Mouse (Mus musculus) heart, embryonic 15.5 days (tissue): ENCODE results near the gene 9930104L06Rik. TPM values are rescaled to one million over a fixed set of nuclear protein-coding genes. Genes with fewer than 3 reads are reported as not detected.
A peak's percentile ranks its signal among the peaks of the same experiment; 100 is the strongest.

ENCODE experiments used
- ATAC-seq: fragments of 200-750 bp; cut with Nextera tagmentation; replicated peaks from 2 replicates; pipeline ENCODE4 v1.8.0; 2017; ENCODE audit warnings: low read depth, moderate TSS enrichment; ENCODE audit not compliant: insufficient number of reproducible peaks, insufficient read depth, low FRiP score
- H3K27ac ChIP-seq: fragments of 300-500 bp; sonication (generic); 2 replicates; pipeline ENCODE4 v1.5.1; 2015; ENCODE audit warnings: mild to moderate bottlenecking, inconsistent platforms
- H3K27me3 ChIP-seq: fragments of 300-500 bp; sonication (generic); 2 replicates; pipeline ENCODE4 v1.6.1; 2015; ENCODE audit warnings: inconsistent platforms
- H3K36me3 ChIP-seq: fragments of 300-500 bp; sonication (generic); 2 replicates; pipeline ENCODE4 v1.6.1; 2015; ENCODE audit warnings: mild to moderate bottlenecking, inconsistent platforms
- H3K4me1 ChIP-seq: fragments of 300-500 bp; sonication (generic); replicated peaks from 2 replicates; pipeline ENCODE4 v1.6.1; 2015; ENCODE audit warnings: inconsistent platforms
- H3K4me2 ChIP-seq: fragments of 300-500 bp; sonication (generic); 2 replicates; pipeline ENCODE4 v1.6.1; 2015; ENCODE audit warnings: inconsistent platforms, mild to moderate bottlenecking, moderate library complexity
- H3K4me3 ChIP-seq: fragments of 300-500 bp; sonication (generic); 2 replicates; pipeline ENCODE4 v1.5.1; 2015; ENCODE audit warnings: mild to moderate bottlenecking, inconsistent platforms
- H3K9ac ChIP-seq: fragments of 300-500 bp; sonication (generic); 2 replicates; pipeline ENCODE4 v1.6.1; 2015; ENCODE audit warnings: mild to moderate bottlenecking, inconsistent platforms
- H3K9me3 ChIP-seq: fragments of 300-500 bp; sonication (generic); replicated peaks from 2 replicates; pipeline ENCODE4 v1.6.1; 2016; ENCODE audit warnings: inconsistent platforms
- WGBS: fragments of 180-500 bp; shearing (Covaris S2); methylation state at CpG from one replicate; pipeline ENCODE4 v1.1.7; 2015; ENCODE audit warnings: mixed read lengths; 5-methylcytosine and 5-hydroxymethylcytosine counted together
- polyA plus RNA-seq: library from polyadenylated mRNA; unstranded; fragments of >200 nt; fragmentation: Nextera tagmentation; extraction: Ambion mirVana; gene quantifications from 2 replicates; pipeline ENCODE4 v1.2.1, GENCODE M21; 2015

The 9930104L06Rik gene
- polyA plus RNA-seq, 1 experiment from 2014 or later: 8.2 TPM

DNA sequence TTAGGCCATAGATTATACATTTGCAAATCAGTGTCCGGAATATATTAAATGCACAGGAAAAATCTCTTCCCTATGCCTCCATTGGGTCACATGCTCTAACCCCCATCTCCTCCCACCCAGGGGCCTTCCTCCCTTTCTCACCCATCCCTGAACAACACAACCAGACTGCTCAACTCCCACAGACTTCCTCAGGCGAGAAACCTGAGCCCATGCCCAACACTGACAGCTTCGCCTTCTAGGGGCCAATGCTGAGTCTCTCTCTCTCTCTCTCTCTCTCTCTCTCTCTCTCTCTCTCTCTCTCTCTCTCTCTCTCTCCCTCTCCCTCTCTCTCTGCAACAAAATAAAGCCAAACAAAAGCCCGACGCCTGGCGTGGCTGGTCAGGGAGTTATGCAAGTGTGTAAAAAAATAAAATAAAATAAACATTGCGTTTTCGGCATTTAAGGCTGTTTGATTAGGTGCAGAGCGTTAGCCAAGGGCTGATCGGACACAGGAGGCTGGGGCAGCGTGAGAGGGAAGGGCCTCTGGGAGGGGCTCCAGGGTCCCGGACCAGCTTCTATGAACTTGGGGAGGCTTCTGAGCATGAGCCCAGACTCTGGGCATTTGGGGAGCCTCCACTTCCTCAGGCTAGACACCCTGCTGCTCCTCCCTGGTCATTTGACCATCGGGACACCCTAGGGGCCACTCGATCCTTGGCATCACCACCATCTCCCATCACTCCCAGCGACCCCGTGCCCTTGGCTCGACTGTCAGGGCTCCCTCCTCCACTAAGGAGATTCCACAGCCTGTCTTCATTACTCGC, 48.2 kb downstream of the 9930104L06Rik start:
- no peaks in the 10 kb centered on the region for H3K36me3 ChIP-seq
- peak overlapping the region; percentile 32; the same call in 1 of the 2 replicates for H3K4me2 ChIP-seq
- H3K27me3 ChIP-seq: peaks cover 96% of the 10 kb centered on the region
- WGBS: 10% methylated on average over 18 of the region's 18 CpGs
- 0 out of 2 replicates have a peak overlapping the region, but pooled peaks have one; percentile 10 for H3K4me3 ChIP-seq
- H3K9me3 ChIP-seq: no peaks in the 10 kb centered on the region
- H3K27ac ChIP-seq: no peak overlapping the region
- ATAC-seq: no peak
- H3K4me1 ChIP-seq: peaks cover 31% of the 10 kb centered on the region
- H3K9ac ChIP-seq: no peak overlapping the region

DNA sequence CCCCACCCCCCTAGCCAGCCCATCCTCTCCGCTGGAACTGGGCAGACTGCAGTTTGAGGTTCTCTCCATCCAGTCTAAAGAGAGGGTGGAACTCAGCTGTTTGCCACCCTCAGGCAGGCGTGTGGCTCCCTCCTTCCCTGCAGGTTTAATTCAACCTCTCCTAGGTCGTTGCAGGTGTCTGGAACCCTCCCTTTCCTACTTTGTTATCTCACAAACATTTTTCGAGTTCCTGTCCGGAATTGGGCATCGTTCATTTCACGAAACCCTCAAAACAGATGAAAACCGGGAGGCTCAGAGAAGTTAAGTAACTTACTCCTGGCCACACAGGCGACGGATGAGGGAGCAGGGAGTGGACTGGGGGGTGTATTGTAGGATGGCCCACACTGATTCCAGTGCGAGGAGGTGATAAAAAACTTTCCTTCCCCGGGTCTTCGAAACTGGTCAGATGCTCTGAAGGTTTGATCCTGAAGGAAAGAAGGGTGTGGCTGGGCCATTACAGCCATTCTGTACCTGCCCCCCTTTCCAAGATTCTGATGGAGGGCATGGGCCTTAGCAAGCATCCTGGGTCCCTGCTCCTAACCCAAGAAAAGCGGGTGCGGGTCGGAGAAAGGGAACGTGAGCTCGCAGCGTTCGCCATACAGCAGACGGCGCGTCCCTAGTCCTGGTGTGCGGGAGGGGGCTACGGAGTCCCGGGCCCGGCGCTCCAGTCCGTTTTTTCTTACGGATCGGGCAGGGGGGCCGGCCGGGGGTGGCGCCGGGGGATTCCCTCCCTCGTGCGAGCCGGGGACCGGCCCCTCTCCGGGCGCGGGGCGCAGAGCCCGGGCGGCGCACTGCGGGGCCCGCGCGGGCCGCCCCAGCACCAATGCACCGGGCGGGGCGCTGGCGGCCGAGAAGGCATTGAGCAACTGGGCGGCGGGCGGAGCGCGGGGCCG, 49.1 kb downstream of the 9930104L06Rik start, which contains the start of gene Rspo1:
Gene Rspo1, plus strand, starts transcription at position 760 of the 932 bp plus-strand sequence.
- no peaks in the 10 kb centered on the region for H3K36me3 ChIP-seq
- peaks cover 100% of the 10 kb centered on the region for H3K27me3 ChIP-seq
- peaks cover 35% of the 10 kb centered on the region for H3K4me1 ChIP-seq
- H3K9ac ChIP-seq: no peak within 1 kb of the TSS; the same call in 1 of the 2 replicates
- peak within 1 kb of the TSS; percentile 51 for H3K4me3 ChIP-seq
- peak within 1 kb of the TSS; percentile 71 for H3K4me2 ChIP-seq
- WGBS: 2% methylated on average over 45 of the region's 62 CpGs
- no peak within 1 kb of the TSS for H3K27ac ChIP-seq
- ATAC-seq: no peak; the same call in 1 of the 2 replicates
- H3K9me3 ChIP-seq: no peaks in the 10 kb centered on the region

DNA sequence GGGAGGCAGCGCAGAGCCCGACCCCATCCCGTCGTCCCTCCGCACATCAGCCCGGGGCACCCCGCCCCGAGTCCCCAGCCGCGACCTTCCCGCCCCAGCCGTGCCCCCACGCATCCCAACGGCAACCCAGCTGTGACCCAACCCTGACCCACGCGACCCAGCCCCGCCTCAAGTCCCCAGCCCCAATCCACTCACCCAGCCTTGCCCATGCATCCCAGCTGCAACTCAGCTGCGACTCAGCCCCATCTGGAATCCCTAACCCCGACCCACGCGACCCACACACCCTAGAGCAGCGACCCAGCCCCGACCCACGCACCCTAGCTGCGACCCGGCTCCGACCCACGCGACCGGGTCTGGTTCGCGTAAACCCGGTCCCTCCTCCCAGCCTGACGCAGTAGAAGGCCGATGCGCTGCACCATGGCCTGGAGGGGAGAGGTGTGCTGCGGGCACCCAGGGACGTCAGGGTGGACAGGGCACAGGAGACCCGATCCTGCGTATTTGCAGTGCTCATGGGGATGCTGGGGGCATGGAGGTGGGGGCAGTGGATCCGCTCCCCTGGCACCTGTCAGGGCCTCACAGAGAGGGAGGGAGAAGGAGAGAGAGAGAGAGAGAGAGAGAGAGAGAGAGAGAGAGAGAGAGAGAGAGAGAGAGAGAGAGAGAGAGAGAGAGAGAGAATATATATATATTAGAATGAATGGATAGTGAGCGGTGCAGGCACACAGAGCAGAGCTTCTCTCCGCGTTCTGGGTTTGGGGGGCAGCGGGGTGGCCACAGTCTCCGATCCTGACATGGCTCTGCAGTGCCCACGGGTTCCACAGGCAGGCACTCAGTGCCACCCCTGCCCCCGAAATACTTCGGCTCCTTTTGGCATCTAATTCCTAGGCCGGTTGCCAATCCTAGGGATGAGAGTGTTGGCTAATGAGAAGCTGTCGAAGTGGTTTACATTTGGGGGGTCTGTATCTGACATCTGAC, 50.2 kb downstream of the 9930104L06Rik start:
- Histone ChIP-seq H3K27me3 (peaks cover 93% of the 10 kb centered on the region), H3K27ac (no peak overlapping the region), H3K4me3 (peak overlapping the region; percentile 51), H3K9ac (no peak overlapping the region; the same call in 1 of the 2 replicates), H3K4me1 (peaks cover 35% of the 10 kb centered on the region), H3K36me3 (no peaks in the 10 kb centered on the region), H3K9me3 (no peaks in the 10 kb centered on the region), H3K4me2 (peak overlapping the region; percentile 71)
- ATAC-seq: no peak
- WGBS: 5% methylated on average over 51 of the region's 51 CpGs

GRCm38 (mm10) chr4:124987711-124988097, 50.9 kb downstream of the 9930104L06Rik start:
- Histone ChIP-seq H3K27ac (no peak overlapping the region), H3K4me1 (peaks cover 35% of the 10 kb centered on the region), H3K36me3 (no peaks in the 10 kb centered on the region), H3K27me3 (peaks cover 87% of the 10 kb centered on the region), H3K4me2 (no peak overlapping the region), H3K9ac (no peak overlapping the region), H3K4me3 (no peak overlapping the region), H3K9me3 (no peaks in the 10 kb centered on the region)
- ATAC-seq: no peak
- WGBS: 9% methylated on average over 10 of the region's 10 CpGs

DNA sequence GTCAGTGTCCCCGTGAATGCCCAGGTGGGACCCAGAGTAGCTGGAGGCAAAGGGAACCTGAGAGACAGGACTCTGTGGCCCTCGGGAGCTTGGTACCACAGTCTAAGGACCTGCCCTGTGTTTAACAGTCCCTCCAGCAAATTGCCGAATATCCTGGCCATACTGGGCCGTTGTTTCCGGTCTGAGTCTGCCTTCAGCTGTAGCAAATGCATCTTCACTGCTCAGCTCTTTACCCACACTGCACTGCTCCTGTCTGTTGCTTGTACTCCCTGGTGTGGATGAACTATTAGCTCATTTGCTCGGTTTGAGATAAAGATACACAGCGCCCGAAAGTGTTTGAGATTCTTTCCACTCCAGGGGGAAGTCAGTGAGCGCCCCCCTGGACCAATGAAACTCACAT, 51.5 kb downstream of the 9930104L06Rik start:
- H3K4me1 ChIP-seq: peaks cover 35% of the 10 kb centered on the region
- no peaks in the 10 kb centered on the region for H3K9me3 ChIP-seq
- no peak for ATAC-seq
- no peaks in the 10 kb centered on the region for H3K36me3 ChIP-seq
- H3K4me3 ChIP-seq: no peak overlapping the region
- H3K27me3 ChIP-seq: peaks cover 87% of the 10 kb centered on the region
- H3K9ac ChIP-seq: no peak overlapping the region
- H3K4me2 ChIP-seq: no peak overlapping the region
- 8% methylated on average over 9 of the region's 9 CpGs for WGBS
- H3K27ac ChIP-seq: no peak overlapping the region

GRCm38 (mm10) chr4:124989787-124990253, 53.0 kb downstream of the 9930104L06Rik start:
- Histone ChIP-seq H3K4me2 (peak overlapping the region; percentile 29), H3K4me1 (peaks cover 35% of the 10 kb centered on the region), H3K36me3 (no peaks in the 10 kb centered on the region), H3K27ac (no peak overlapping the region), H3K9me3 (no peaks in the 10 kb centered on the region), H3K4me3 (no peak overlapping the region), H3K27me3 (peaks cover 73% of the 10 kb centered on the region), H3K9ac (no peak overlapping the region)
- ATAC-seq: no peak
- 2% methylated on average over 20 of the region's 20 CpGs for WGBS

GRCm38 (mm10) chr4:124990325-124990724, 53.5 kb downstream of the 9930104L06Rik start:
- H3K4me3 ChIP-seq: no peak overlapping the region
- H3K9ac ChIP-seq: no peak overlapping the region
- ATAC-seq: no peak
- no peak overlapping the region for H3K27ac ChIP-seq
- H3K4me1 ChIP-seq: peaks cover 33% of the 10 kb centered on the region
- H3K4me2 ChIP-seq: peak overlapping the region; percentile 29
- H3K36me3 ChIP-seq: no peaks in the 10 kb centered on the region
- WGBS: 5% methylated on average over 7 of the region's 7 CpGs
- no peaks in the 10 kb centered on the region for H3K9me3 ChIP-seq
- peaks cover 71% of the 10 kb centered on the region for H3K27me3 ChIP-seq

Other genes starting within 250 kb of the 9930104L06Rik start
- 42.6 and 47.5 TPM in 2 replicates for gene Utp11, start 243.4 kb upstream of the 9930104L06Rik start, polyA plus RNA-seq
- 6.2 and 7.5 TPM in 2 replicates for gene Fhl3, start 236.3 kb upstream of the 9930104L06Rik start, polyA plus RNA-seq
- gene Sf3a3, start 222.3 kb upstream of the 9930104L06Rik start, polyA plus RNA-seq: 73.6 and 86.5 TPM in 2 replicates
- 13.7 and 15.5 TPM in 2 replicates for gene Inpp5b, start 195.2 kb upstream of the 9930104L06Rik start, polyA plus RNA-seq
- 10.1 and 10.6 TPM in 2 replicates for gene Mtf1, start 134.9 kb upstream of the 9930104L06Rik start, polyA plus RNA-seq
- 20.4 and 23.8 TPM in 2 replicates for gene Yrdc, start 86.4 kb upstream of the 9930104L06Rik start, polyA plus RNA-seq
- 40.3 and 43.9 TPM in 2 replicates for gene 1110065P20Rik, start 85.9 kb upstream of the 9930104L06Rik start, polyA plus RNA-seq
- 0.16 TPM in 1 of 2 replicates, not detected in the other for gene Maneal, start 74.9 kb upstream of the 9930104L06Rik start, polyA plus RNA-seq
- 0.10 TPM in 1 of 2 replicates, not detected in the other for gene Epha10, start 56.1 kb upstream of the 9930104L06Rik start, polyA plus RNA-seq
- gene Cdca8, start 2.3 kb downstream of the 9930104L06Rik start, polyA plus RNA-seq: 106 and 111 TPM in 2 replicates
- 6.6 and 9.9 TPM in 2 replicates for gene Rspo1, start 49.4 kb downstream of the 9930104L06Rik start, polyA plus RNA-seq
- 52.1 and 55.6 TPM in 2 replicates for gene Gnl2, start 79.5 kb downstream of the 9930104L06Rik start, polyA plus RNA-seq
- gene Dnali1, start 128.7 kb downstream of the 9930104L06Rik start, polyA plus RNA-seq: 0.16 and 0.39 TPM in 2 replicates
- gene Snip1, start 129.6 kb downstream of the 9930104L06Rik start, polyA plus RNA-seq: 16.1 and 20.1 TPM in 2 replicates
- gene Meaf6, start 148.1 kb downstream of the 9930104L06Rik start, polyA plus RNA-seq: 36.7 and 38.0 TPM in 2 replicates
- gene Zc3h12a, start 190.8 kb downstream of the 9930104L06Rik start, polyA plus RNA-seq: 0.59 and 0.96 TPM in 2 replicates